Mouse (Mus musculus) midbrain, embryonic 11.5 days (tissue): ENCODE measurements at regions not wholly inside any gene's neighbourhood (a gene's known extent, or its start where the extent isn't known, plus 50 kb on each side); places are given as distances from the start of the nearest gene placed in this dataset.

Experiments used
- ATAC-seq: fragments of 200-750 bp; cut with Nextera tagmentation; 2 replicates; pipeline ENCODE4 v1.8.0; 2017; ENCODE audit warnings: moderate TSS enrichment, moderate library complexity; ENCODE audit not compliant: low FRiP score
- DNase-seq: peaks from one replicate; pipeline ENCODE4 v3.0.0; 2015; ENCODE audit warnings: low spot score; ENCODE audit errors: missing footprints
- H3K27ac ChIP-seq: fragments of 300-500 bp; sonication (generic); 2 replicates; pipeline ENCODE4 v1.5.1; 2014; ENCODE audit warnings: low read depth, low read length
- H3K27me3 ChIP-seq: fragments of 300-500 bp; sonication (generic); 2 replicates; pipeline ENCODE4 v1.6.1; 2014; ENCODE audit warnings: mild to moderate bottlenecking, low read length, moderate library complexity, mixed read lengths; ENCODE audit not compliant: control insufficient read depth, insufficient read depth
- H3K36me3 ChIP-seq: fragments of 300-500 bp; sonication (generic); 2 replicates; pipeline ENCODE4 v1.6.1; 2014; ENCODE audit warnings: mild to moderate bottlenecking, low read length, moderate library complexity, mixed read lengths; ENCODE audit not compliant: control insufficient read depth, insufficient read depth
- H3K4me1 ChIP-seq: fragments of 300-500 bp; sonication (generic); 2 replicates; pipeline ENCODE4 v1.6.1; 2014; ENCODE audit warnings: low read length; ENCODE audit not compliant: control insufficient read depth, insufficient read depth
- H3K4me2 ChIP-seq: fragments of 300-500 bp; sonication (generic); 2 replicates; pipeline ENCODE4 v1.6.1; 2014; ENCODE audit warnings: mild to moderate bottlenecking, moderate library complexity
- H3K4me3 ChIP-seq: fragments of 300-500 bp; sonication (generic); 2 replicates; pipeline ENCODE4 v1.5.1; 2014; ENCODE audit warnings: low read depth, low read length
- H3K9ac ChIP-seq: fragments of 300-500 bp; sonication (generic); 2 replicates; pipeline ENCODE4 v1.6.1; 2014; ENCODE audit warnings: low read length
- H3K9me3 ChIP-seq: fragments of 300-500 bp; sonication (generic); 2 replicates; pipeline ENCODE4 v1.6.1; 2016; ENCODE audit warnings: low read length; ENCODE audit not compliant: control insufficient read depth
- WGBS: fragments of 180-500 bp; shearing (Covaris S2); extraction: QIAGEN DNeasy Blood & Tissue Kit; methylation state at CpG from one replicate; pipeline ENCODE4 v1.1.7; 2014; 5-methylcytosine and 5-hydroxymethylcytosine counted together

DNA sequence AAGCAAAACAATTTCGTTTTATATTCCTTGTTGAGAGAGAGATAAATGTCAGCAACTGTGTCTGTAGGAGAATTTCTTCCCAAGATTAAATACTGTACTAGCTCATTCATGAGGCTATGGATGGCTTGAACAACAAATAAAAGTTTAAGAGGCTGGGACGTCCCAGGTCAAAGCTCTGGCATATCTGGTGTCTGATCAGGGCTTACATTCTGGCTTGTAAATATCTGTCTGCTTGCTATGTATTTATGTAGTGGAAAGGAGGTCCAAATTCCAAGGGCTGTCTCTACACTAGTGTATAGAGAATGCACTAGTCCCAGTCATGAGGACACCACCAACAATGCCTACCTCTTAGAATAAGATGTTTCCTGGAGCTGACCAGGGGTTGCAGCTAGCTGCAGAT, 332.4 kb downstream of the Pdgfc start:
- no peaks in the 10 kb centered on the region for H3K9me3 ChIP-seq
- H3K4me3 ChIP-seq = no peak overlapping the region
- H3K4me1 ChIP-seq = no peaks in the 10 kb centered on the region

DNA sequence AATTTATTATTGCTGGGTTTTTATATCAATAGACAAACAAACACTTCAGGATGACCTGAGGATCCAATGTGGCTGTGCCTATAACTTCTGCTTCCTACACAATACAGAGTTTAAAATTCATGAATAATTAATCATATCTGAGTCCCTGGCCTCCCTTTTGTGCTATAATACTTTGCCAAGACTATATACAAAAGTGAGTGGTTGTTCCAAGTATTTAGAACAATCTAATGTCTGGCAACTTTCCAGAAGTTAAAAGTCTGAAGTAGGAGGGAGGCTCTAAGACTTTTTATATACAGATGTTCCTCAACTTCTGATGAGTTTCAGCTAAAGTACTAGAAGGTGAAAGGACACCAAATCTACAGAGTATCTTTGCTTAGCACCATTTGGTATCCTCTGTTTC, 333.5 kb downstream of the Pdgfc start:
- Histone ChIP-seq H3K9me3 (no peaks in the 10 kb centered on the region), H3K27me3 (no peaks in the 10 kb centered on the region), H3K4me3 (no peak overlapping the region), H3K4me1 (no peaks in the 10 kb centered on the region), H3K4me2 (no peak overlapping the region), H3K27ac (no peak overlapping the region), H3K36me3 (no peaks in the 10 kb centered on the region), H3K9ac (no peak overlapping the region)
- no peak for DNase-seq
- no peak for ATAC-seq

More for the DNA sequence above, 332.4 kb downstream of the Pdgfc start:
- no peak overlapping the region for H3K27ac ChIP-seq
- WGBS = 79% methylated on average over 2 of the region's 2 CpGs
- DNase-seq (no peak), ATAC-seq (no peak)
- H3K27me3 ChIP-seq = no peaks in the 10 kb centered on the region
- no peaks in the 10 kb centered on the region for H3K36me3 ChIP-seq
- H3K9ac ChIP-seq = no peak overlapping the region
- H3K4me2 ChIP-seq = no peak overlapping the region

DNA sequence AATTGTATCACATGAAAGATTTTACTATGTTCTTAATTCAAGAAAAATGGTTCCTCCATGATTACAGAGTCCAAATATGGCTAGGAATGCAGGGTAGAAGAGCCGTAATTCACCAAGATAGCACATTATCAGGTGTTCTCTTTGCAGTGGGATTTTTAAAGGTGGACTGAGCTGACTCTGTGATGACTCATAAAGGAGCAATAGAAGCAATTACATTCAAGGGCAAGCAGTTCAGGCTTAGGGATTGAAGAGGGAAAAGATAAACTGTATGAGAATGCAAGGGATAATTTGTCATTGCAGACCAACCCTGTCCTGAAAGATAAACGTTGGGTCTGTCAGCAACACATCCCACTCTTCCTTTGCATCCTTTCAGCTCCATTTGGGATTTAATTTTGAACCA, 339.8 kb downstream of the Pdgfc start:
- no peak overlapping the region for H3K9ac ChIP-seq
- ATAC-seq (no peak), DNase-seq (no peak)
- H3K4me1 ChIP-seq = no peaks in the 10 kb centered on the region
- no peak overlapping the region for H3K4me2 ChIP-seq
- WGBS = 90% methylated on average over 2 of the region's 2 CpGs
- H3K4me3 ChIP-seq = no peak overlapping the region
- H3K9me3 ChIP-seq = no peaks in the 10 kb centered on the region
- H3K36me3 ChIP-seq = no peaks in the 10 kb centered on the region
- no peaks in the 10 kb centered on the region for H3K27me3 ChIP-seq
- no peak overlapping the region for H3K27ac ChIP-seq

DNA sequence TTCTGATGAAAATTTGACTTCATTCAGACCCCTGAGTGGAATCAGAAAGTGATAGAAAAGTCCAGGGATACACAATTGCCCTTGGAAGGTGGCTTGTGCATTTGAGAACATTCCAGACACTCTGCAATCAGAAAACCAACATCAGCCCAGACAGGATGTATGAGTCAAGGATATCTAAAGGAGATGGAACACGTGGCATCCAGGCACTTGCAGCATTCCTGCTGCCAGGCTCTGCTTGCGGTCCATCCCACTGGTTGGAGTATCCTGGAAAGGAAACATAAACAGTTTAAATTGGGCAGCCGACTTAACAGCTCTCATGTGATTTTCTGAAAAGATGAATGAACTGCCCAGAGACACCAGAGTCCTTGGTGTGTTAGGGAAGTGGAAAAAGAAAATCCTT, 341.2 kb downstream of the Pdgfc start:
- no peak overlapping the region for H3K9ac ChIP-seq
- no peaks in the 10 kb centered on the region for H3K36me3 ChIP-seq
- WGBS = 74% methylated on average over 3 of the region's 3 CpGs
- no peak overlapping the region for H3K4me2 ChIP-seq
- H3K27me3 ChIP-seq = no peaks in the 10 kb centered on the region
- no peaks in the 10 kb centered on the region for H3K4me1 ChIP-seq
- ATAC-seq = no peak
- DNase-seq = peak; percentile 72
- no peaks in the 10 kb centered on the region for H3K9me3 ChIP-seq
- H3K4me3 ChIP-seq = no peak overlapping the region
- no peak overlapping the region for H3K27ac ChIP-seq

GRCm38 (mm10) chr3:81379362-81379761, 343.1 kb downstream of the Pdgfc start:
- WGBS = 71% methylated on average over 1 of the region's 1 CpGs
- no peak for ATAC-seq
- Histone ChIP-seq H3K27me3 (no peaks in the 10 kb centered on the region), H3K9ac (no peak overlapping the region), H3K9me3 (no peaks in the 10 kb centered on the region), H3K36me3 (no peaks in the 10 kb centered on the region), H3K4me3 (no peak overlapping the region), H3K4me1 (no peaks in the 10 kb centered on the region), H3K27ac (no peak overlapping the region), H3K4me2 (no peak overlapping the region)
- DNase-seq = no peak

- no peaks in the 10 kb centered on the region for H3K27me3 ChIP-seq
- ATAC-seq = no peak
- H3K9me3 ChIP-seq = no peaks in the 10 kb centered on the region
- no peak overlapping the region for H3K27ac ChIP-seq
- no peak overlapping the region for H3K4me2 ChIP-seq
- H3K36me3 ChIP-seq = no peaks in the 10 kb centered on the region
- DNase-seq = no peak
- no peaks in the 10 kb centered on the region for H3K4me1 ChIP-seq
- no peak overlapping the region for H3K9ac ChIP-seq
- 86% methylated on average over 14 of the region's 14 CpGs for WGBS
- no peak overlapping the region for H3K4me3 ChIP-seq
Observed at GRCm38 (mm10) chr3:81386931-81387330, 350.7 kb downstream of the Pdgfc start.

DNA sequence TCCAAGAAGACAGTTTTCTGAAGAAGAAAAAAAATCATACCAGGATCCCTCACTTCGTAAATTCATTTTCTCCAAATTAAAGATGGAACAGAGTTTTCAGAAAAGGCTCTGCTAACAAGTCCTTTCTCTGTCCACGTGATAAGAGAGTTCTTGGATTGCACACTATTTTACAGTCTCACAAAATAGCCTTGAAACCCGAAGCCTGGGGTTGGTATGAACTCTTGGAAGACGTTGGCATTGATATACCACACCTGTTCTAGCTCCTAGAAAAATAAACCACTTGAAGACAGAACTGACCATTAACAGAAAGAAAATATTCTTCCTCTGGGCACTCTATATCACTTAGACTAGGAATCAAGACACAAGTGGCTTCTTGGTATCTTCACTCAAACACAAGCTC, 351.4 kb downstream of the Pdgfc start:
- H3K9ac ChIP-seq = no peak overlapping the region
- H3K27me3 ChIP-seq = no peaks in the 10 kb centered on the region
- H3K36me3 ChIP-seq = no peaks in the 10 kb centered on the region
- no peak overlapping the region for H3K4me2 ChIP-seq
- DNase-seq (no peak), ATAC-seq (no peak)
- no peak overlapping the region for H3K27ac ChIP-seq
- H3K4me1 ChIP-seq = no peaks in the 10 kb centered on the region
- no peak overlapping the region for H3K4me3 ChIP-seq
- H3K9me3 ChIP-seq = no peaks in the 10 kb centered on the region
- 78% methylated on average over 4 of the region's 4 CpGs for WGBS

- no peaks in the 10 kb centered on the region for H3K4me1 ChIP-seq
- H3K27ac ChIP-seq = no peak overlapping the region
- no peaks in the 10 kb centered on the region for H3K9me3 ChIP-seq
- H3K36me3 ChIP-seq = no peaks in the 10 kb centered on the region
- 70% methylated on average over 1 of the region's 1 CpGs for WGBS
- H3K4me2 ChIP-seq = no peak overlapping the region
- no peak for DNase-seq
- H3K4me3 ChIP-seq = no peak overlapping the region
- no peak overlapping the region for H3K9ac ChIP-seq
- ATAC-seq = peak; percentile 52; the same call in 1 of the 2 replicates
- H3K27me3 ChIP-seq = no peaks in the 10 kb centered on the region
Observed at GRCm38 (mm10) chr3:81397212-81397611, 361.0 kb downstream of the Pdgfc start.

GRCm38 (mm10) chr3:81401028-81401427, 364.8 kb downstream of the Pdgfc start:
- DNase-seq (no peak), ATAC-seq (no peak)
- 95% methylated on average over 1 of the region's 1 CpGs for WGBS
- H3K9me3 ChIP-seq = no peaks in the 10 kb centered on the region
- no peak overlapping the region for H3K4me2 ChIP-seq
- no peak overlapping the region for H3K4me3 ChIP-seq
- H3K4me1 ChIP-seq = no peaks in the 10 kb centered on the region
- no peak overlapping the region for H3K9ac ChIP-seq
- no peaks in the 10 kb centered on the region for H3K36me3 ChIP-seq
- H3K27ac ChIP-seq = no peak overlapping the region
- H3K27me3 ChIP-seq = no peaks in the 10 kb centered on the region

- WGBS = 46% methylated on average over 1 of the region's 1 CpGs
- Histone ChIP-seq H3K4me1 (no peaks in the 10 kb centered on the region), H3K4me2 (no peak overlapping the region), H3K4me3 (no peak overlapping the region), H3K27me3 (no peaks in the 10 kb centered on the region), H3K9ac (no peak overlapping the region), H3K36me3 (no peaks in the 10 kb centered on the region), H3K9me3 (no peaks in the 10 kb centered on the region), H3K27ac (no peak overlapping the region)
- ATAC-seq (no peak), DNase-seq (no peak)
Observed at GRCm38 (mm10) chr3:81408914-81409313, 372.7 kb downstream of the Pdgfc start.
